Mouse (Mus musculus): Measurements from ENCODE around the gene Pon3.

DNA sequence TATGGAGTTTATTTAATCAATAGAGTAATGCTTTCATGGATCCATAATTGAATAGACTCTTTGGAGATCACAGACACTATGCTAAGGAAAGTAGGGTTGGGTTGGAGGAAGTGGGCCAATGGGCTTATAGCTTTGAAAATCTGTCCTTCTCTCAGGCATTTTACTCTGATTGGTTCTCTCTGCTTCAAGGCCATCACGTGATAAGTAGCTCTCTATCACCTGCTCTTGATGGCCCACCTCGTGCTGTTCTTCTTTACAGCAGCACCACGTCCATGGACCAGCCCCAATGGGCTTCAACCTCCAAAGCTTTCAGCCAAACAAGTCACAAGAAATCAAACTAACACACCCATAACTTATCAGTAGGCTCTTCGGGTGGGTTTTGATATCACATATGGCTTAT is 65.3 kb downstream of the Pon3 start:
- no peak for TF ChIP-seq POLR2A (IDR thresholded peaks at IDR 0.05; ENCODE audit: borderline replicate concordance, control insufficient read depth, low read depth, low read length)
- no peak for TF ChIP-seq CTCF (IDR thresholded peaks at IDR 0.05; ENCODE audit: control insufficient read depth, insufficient read depth, low read length)

Data from bone marrow, adult 2 months (tissue).